Mouse (Mus musculus) embryo, embryonic 11 days (tissue): ENCODE measurements around the gene Naa80.
A peak's percentile ranks its signal among the peaks of the same experiment; 100 is the strongest.
"Not testable (repeated sequence)": the region's sequence is repeated elsewhere in the genome, so short reads cannot be mapped to it uniquely, and the experiment has no call there.

Source experiments
- DNase-seq: peaks from one replicate; pipeline ENCODE4 v3.0.0-alpha.2; 2015

Gene Naa80

GRCm38 (mm10) chr9:107573774-107574173 lies 4.9 kb upstream of the Naa80 start:
- not testable (repeated sequence) for DNase-seq

DNA sequence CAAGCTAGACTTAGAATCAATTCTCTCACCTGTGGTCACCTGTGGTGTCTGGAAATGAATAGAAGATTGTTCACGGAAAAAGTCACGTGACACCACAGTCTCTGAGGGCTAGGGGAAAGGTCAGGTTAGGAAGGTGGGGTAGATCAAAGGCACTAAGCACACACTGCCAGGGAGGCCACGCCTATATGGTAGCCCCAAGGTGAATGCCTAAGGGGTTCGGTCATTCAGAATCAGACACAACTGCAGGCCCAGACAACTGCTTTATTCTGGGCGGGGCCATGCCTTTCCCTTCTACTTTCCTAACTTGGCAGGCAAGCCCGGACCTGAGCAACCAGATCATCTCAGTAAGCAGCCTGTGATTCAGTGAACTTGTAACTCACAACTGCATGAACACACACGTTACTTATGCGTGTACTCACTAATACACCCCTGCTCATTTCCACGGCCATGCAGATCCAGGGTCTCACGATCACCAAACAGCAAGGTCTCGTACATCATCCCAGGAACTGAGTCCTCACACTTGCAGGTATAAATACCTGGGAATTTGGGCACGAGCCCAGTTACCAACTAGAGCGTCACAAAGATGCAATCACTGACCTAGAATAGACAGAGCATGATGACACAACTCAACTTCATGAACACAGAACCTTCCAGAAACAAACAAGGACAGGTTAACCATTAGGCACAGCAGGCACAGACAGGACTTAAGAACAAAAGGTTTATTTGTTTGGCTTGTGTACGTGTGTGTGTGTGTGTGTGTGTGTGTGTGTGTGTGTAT lies 2.9 kb upstream of the Naa80 start:
- DNase-seq, result no peak

GRCm38 (mm10) chr9:107576357-107577107 lies 2.2 kb upstream of the Naa80 start, which contains the start of gene Hyal1:
Hyal1 (plus strand) TSS chr9:107576927.
- peak; percentile 91 for DNase-seq

DNA sequence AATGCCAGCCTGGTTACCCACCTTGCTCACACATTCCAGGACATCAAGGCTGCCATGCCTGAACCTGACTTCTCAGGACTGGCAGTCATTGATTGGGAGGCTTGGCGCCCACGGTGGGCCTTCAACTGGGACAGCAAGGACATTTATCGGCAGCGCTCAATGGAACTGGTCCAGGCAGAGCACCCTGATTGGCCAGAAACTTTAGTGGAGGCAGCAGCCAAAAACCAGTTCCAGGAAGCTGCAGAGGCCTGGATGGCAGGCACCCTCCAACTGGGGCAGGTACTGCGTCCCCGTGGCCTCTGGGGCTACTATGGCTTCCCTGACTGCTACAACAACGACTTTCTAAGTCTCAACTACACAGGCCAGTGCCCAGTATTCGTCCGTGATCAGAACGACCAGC lies 816 bp upstream of the Naa80 start:
- DNase-seq, result no peak

- no peak for DNase-seq
Measured at GRCm38 (mm10) chr9:107579023-107579900, 575 bp downstream of the Naa80 start.

DNA sequence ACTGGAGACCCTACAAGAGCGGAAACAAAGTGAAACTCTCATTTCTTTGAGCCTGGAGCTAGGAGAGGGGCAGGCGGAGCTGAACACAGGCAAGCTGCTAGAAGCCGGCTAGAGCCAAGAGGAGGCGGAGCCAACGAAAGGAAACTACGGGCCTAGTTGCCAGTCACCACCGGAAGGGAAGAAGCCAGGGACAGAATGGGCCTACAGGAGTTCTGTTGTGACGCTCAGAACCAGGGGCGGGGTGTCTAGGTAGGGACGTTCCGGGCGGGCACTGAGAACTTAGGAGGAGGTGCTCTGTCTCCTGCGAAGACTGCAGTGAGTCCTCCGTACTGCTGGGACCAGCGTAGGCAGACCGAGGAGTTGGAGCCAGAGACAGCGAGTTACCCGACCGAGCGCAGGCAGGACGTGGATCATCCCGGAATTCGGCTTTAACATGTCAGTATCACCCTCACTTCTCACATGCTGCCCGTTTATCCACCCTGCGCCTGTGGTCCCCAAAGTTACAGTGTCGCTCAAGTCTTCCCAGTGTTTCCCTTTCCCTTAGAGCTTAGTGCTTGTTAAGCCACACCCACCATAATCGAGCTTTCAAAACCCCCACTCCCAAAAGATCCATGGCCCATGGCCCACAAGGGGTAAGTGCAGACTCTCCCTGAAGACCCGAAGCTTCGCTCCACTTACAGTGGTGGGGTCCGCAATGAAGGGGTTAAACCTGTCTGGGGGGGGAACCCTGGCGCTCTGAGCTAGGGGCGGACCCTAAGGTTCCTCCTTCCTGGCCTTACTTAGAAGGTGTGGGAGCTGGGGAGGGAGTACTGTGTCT lies 2.0 kb downstream of the Naa80 start, which contains the start of gene Hyal3:
Gene Hyal3 (plus strand): TSS at position 318 of the 817 bp plus-strand sequence.
- DNase-seq, result peak; percentile 91

- DNase-seq, result no peak
Measured at GRCm38 (mm10) chr9:107581584-107581983, 2.9 kb downstream of the Naa80 start.

GRCm38 (mm10) chr9:107582509-107583062 lies 3.9 kb downstream of the Naa80 start:
- no peak for DNase-seq

GRCm38 (mm10) chr9:107583174-107583573 lies 4.5 kb downstream of the Naa80 start:
- DNase-seq, result no peak

DNA sequence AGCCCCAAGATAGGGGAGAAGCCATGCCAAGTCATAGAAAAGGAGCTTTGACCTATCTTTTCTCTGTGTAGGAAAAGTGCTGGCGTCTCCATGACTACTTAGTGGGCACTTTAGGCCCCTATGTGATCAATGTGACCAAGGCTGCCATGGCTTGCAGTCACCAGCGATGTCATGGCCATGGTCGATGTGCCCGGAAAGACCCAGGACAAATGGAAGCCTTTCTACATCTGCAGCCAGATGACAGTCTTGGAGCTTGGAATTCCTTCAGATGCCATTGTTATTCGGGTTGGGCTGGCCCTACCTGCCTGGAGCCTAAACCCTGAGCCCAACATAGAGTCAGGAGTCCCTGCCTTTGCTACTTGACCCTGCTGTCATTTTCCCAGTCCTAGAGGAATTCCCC lies 7.8 kb downstream of the Naa80 start:
- no peak for DNase-seq

GRCm38 (mm10) chr9:107586974-107587832 lies 8.5 kb downstream of the Naa80 start, which contains the start of gene Ifrd2:
Ifrd2 (plus strand) TSS chr9:107587642.
- DNase-seq, result peak; percentile 99

DNA sequence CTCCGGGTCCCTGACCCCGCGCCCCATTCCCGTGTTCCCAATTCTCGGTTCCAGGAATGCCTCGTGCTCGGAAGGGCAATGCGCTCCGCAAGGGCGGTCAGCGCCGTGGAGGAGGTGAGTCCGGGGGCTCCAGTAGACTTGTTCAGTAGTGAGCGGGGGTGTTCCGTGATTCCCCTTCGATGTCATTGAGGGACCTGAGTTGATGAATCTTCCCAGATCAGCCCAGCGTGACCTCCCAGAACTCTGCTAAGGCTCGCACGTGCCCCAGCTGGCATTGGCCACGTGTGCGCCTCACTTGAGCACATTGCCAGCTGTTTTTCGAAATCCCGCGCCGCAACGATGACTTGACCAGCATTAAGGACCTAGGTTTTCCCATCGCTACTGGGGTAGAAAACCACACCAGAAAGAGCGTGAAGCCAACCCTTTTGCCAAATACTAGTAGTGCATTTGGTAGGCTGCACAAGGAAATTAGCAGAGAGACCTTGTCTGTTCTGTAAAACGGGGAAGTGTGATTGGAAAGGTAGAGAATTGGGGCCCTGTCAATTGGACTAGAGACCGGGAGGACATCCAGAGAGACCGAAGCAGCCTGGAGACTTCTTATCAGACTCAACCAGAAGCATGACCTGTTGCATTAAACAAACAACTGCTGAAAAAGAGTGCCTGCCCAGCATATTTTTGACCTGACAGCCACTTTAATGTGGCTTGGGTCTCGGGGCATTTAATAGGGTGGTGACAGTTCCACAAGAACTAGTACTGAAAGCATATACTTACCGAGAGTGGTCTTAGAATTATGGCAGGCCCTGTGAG lies 9.3 kb downstream of the Naa80 start:
- DNase-seq, result peak; percentile 68

GRCm38 (mm10) chr9:107590058-107590772 lies 11.5 kb downstream of the Naa80 start:
- DNase-seq, result no peak

DNA sequence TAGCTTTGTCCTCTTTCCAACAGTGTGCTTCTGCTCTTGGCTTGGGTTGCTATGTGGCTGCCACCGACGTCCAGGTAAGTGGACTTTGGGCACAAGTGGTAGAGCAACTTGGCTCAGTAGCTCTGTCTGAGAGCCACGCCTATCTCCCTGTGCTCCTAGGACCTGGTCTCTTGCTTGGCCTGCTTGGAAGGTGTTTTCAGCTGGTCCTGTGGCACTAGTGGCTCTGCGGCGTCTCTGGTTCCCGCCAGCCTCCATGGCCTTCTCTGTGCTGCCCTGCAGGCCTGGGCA lies 12.0 kb downstream of the Naa80 start:
- DNase-seq, result no peak

- DNase-seq, result no peak
Measured at GRCm38 (mm10) chr9:107593101-107593976, 14.7 kb downstream of the Naa80 start.

- DNase-seq, result no peak
Measured at GRCm38 (mm10) chr9:107594281-107595062, 15.8 kb downstream of the Naa80 start.
